Comparison of ENCODE assay signal across 7 mouse cellular contexts in genomic region chr6:8258316-8258715, GRCm38 (mm10). TPM values are rescaled to one million over a fixed set of nuclear protein-coding genes. Genes with fewer than 3 reads are reported as not detected.
A peak's percentile ranks its signal among the peaks of the same experiment; 100 is the strongest.
DNase-seq lines count a peak whose midpoint lies in the region; ATAC-seq and TF ChIP-seq lines count a peak whose summit lies in the region.

No protein-coding gene starts in this region.

- H3K4me1 ChIP-seq in megakaryocyte, embryonic 14.5 days, result peaks cover 8% of the 10 kb centered on the region; the same call in 1 of the 2 replicates
- no peaks in the 10 kb centered on the region for H3K4me1 ChIP-seq in embryonic fibroblast, embryonic 13.5 days (ENCODE audit: control insufficient read depth, insufficient read depth, low read length)
- H3K4me1 ChIP-seq in limb, embryonic 14.5 days (ENCODE audit: control insufficient read depth, insufficient read depth, low read length), result peaks cover 5% of the 10 kb centered on the region; the same call in 1 of the 2 replicates
- H3K4me1 ChIP-seq in stomach, postnatal 0 days (replicated peaks; ENCODE audit: control insufficient read depth, insufficient read depth), result no peaks in the 10 kb centered on the region

- no peak for TF ChIP-seq EP300 in stomach, postnatal 0 days (optimal IDR thresholded peaks at IDR 0.05)

- H3K27ac ChIP-seq in embryonic fibroblast, embryonic 13.5 days (ENCODE audit: insufficient read depth, low read length), result no peak overlapping the region
- H3K27ac ChIP-seq in limb, embryonic 14.5 days (replicated peaks; ENCODE audit: low read depth, low read length), result peak overlapping the region; percentile 65
- peak overlapping the region; percentile 67 for H3K27ac ChIP-seq in stomach, postnatal 0 days (replicated peaks)

- peak overlapping the region; percentile 100 for H3K4me3 ChIP-seq in megakaryocyte, embryonic 14.5 days (replicated peaks)
- peak overlapping the region; percentile 89 for H3K4me3 ChIP-seq in embryonic fibroblast, embryonic 13.5 days (ENCODE audit: insufficient read depth, low read length)
- H3K4me3 ChIP-seq in limb, embryonic 14.5 days (replicated peaks; ENCODE audit: low read length), result peak overlapping the region; percentile 69
- peak overlapping the region; percentile 94 for H3K4me3 ChIP-seq in stomach, postnatal 0 days (ENCODE audit: low read depth, low read length)

- peak overlapping the region; percentile 83 for H3K4me2 ChIP-seq in limb, embryonic 14.5 days (replicated peaks; ENCODE audit: low read depth, low read length, severe bottlenecking)
- H3K4me2 ChIP-seq in stomach, postnatal 0 days (replicated peaks; ENCODE audit: low read depth), result peak overlapping the region; percentile 65

- TF ChIP-seq POLR2A in embryonic fibroblast, embryonic 13.5 days (IDR thresholded peaks at IDR 0.05; ENCODE audit: low read depth, low read length), result no peak
- TF ChIP-seq POLR2A in limb, embryonic 14.5 days (IDR thresholded peaks at IDR 0.05; ENCODE audit: borderline replicate concordance, extremely low read depth, insufficient read depth, insufficient read length), result no peak

- H3K9me3 ChIP-seq in megakaryocyte, embryonic 14.5 days, result no peaks in the 10 kb centered on the region
- no peaks in the 10 kb centered on the region for H3K9me3 ChIP-seq in limb, embryonic 14.5 days (ENCODE audit: control insufficient read depth, low read length)
- no peaks in the 10 kb centered on the region for H3K9me3 ChIP-seq in stomach, postnatal 0 days (ENCODE audit: control insufficient read depth, low read length)

- WGBS in limb, embryonic 14.5 days, result 10% methylated on average over 6 of the region's 6 CpGs
- WGBS in stomach, postnatal 0 days, result 8% methylated on average over 6 of the region's 6 CpGs

- TF ChIP-seq CTCF in embryonic fibroblast, embryonic 13.5 days (IDR thresholded peaks at IDR 0.05; ENCODE audit: borderline replicate concordance, insufficient read depth, low read length), result no peak
- TF ChIP-seq CTCF in stomach, postnatal 0 days (IDR thresholded peaks at IDR 0.05; ENCODE audit: low read depth), result no peak

- peaks cover 24% of the 10 kb centered on the region for H3K36me3 ChIP-seq in megakaryocyte, embryonic 14.5 days (replicated peaks; ENCODE audit: low read length)
- H3K36me3 ChIP-seq in limb, embryonic 14.5 days (ENCODE audit: control insufficient read depth, insufficient read depth, low read length), result peaks cover 3% of the 10 kb centered on the region; the same call in 1 of the 2 replicates
- H3K36me3 ChIP-seq in stomach, postnatal 0 days (ENCODE audit: control insufficient read depth, insufficient read depth, low read length), result no peaks in the 10 kb centered on the region

- peak overlapping the region; percentile 69 for H3K9ac ChIP-seq in limb, embryonic 14.5 days (ENCODE audit: low read depth, low read length, severe bottlenecking)
- peak overlapping the region; percentile 75 for H3K9ac ChIP-seq in stomach, postnatal 0 days (ENCODE audit: low read length)

- no peak for ATAC-seq in megakaryocyte, adult 5-6 weeks (ENCODE audit: poor library complexity, severe bottlenecking)
- no peak for ATAC-seq in limb, embryonic 14.5 days (ENCODE audit: low FRiP score, low read depth)
- no peak for ATAC-seq in stomach, postnatal 0 days (ENCODE audit: low FRiP score, low TSS enrichment)

- no peak for DNase-seq in limb, embryonic 14.5 days (ENCODE audit: low spot score)
- no peak for DNase-seq in stomach, postnatal 0 days (ENCODE audit: low spot score)
- DNase-seq in right cerebral cortex, postnatal 4 days, result no peak
- no peak for DNase-seq in layer of hippocampus, adult 11-12 months (ENCODE audit: low spot score)

- no peaks in the 10 kb centered on the region for H3K27me3 ChIP-seq in megakaryocyte, embryonic 14.5 days (replicated peaks)
- H3K27me3 ChIP-seq in limb, embryonic 14.5 days (ENCODE audit: control insufficient read depth, insufficient read depth, low read length), result no peaks in the 10 kb centered on the region
- H3K27me3 ChIP-seq in stomach, postnatal 0 days (ENCODE audit: control insufficient read depth, insufficient read depth, low read length), result no peaks in the 10 kb centered on the region

RNA-seq across cellular contexts. Expression of gene Rpa3, which starts 0.7 kb away (rescaled TPM):
- 3.9 TPM in 1 of 2 replicates, not detected in the other for polyA plus RNA-seq in megakaryocyte, embryonic 14.5 days (2012; ENCODE audit: insufficient read depth, low replicate concordance)
- total RNA-seq in megakaryocyte, adult 5-6 weeks (2015), result 91.2 and 100 TPM in 2 replicates
- 64.0 and 76.1 TPM in 2 replicates for total RNA-seq in megakaryocyte, adult 5-6 weeks (2017)
- polyA plus RNA-seq in embryonic fibroblast, embryonic 13.5 days (2011; ENCODE audit: insufficient read length, low read depth, missing spikeins), result 63.9 and 77.1 TPM in 2 replicates
- polyA plus RNA-seq in limb, embryonic 14.5 days (2012; rRNA removed), result 47.1 and 79.3 TPM in 2 replicates
- 131 and 136 TPM in 2 replicates for polyA plus RNA-seq in limb, embryonic 14.5 days (2014; fragmentation: Nextera tagmentation; extraction: Ambion mirVana)
- 96.9 and 99.5 TPM in 2 replicates for polyA plus RNA-seq in stomach, postnatal 0 days (2015; fragmentation: Nextera tagmentation; extraction: Ambion mirVana)

RNA-seq across cellular contexts. Expression of gene Umad1, which starts 0.8 kb away (rescaled TPM):
- 9.2 and 14.2 TPM in 2 replicates for polyA plus RNA-seq in megakaryocyte, embryonic 14.5 days (2012; ENCODE audit: insufficient read depth, low replicate concordance)
- 27.2 and 28.5 TPM in 2 replicates for total RNA-seq in megakaryocyte, adult 5-6 weeks (2015)
- 13.6 and 14.1 TPM in 2 replicates for total RNA-seq in megakaryocyte, adult 5-6 weeks (2017)
- 8.8 and 10.0 TPM in 2 replicates for polyA plus RNA-seq in embryonic fibroblast, embryonic 13.5 days (2011; ENCODE audit: insufficient read length, low read depth, missing spikeins)
- 10.7 and 10.9 TPM in 2 replicates for polyA plus RNA-seq in limb, embryonic 14.5 days (2012; rRNA removed)
- 16.3 and 16.6 TPM in 2 replicates for polyA plus RNA-seq in limb, embryonic 14.5 days (2014; fragmentation: Nextera tagmentation; extraction: Ambion mirVana)
- 17.9 and 18.8 TPM in 2 replicates for polyA plus RNA-seq in stomach, postnatal 0 days (2015; fragmentation: Nextera tagmentation; extraction: Ambion mirVana)

RNA-seq across cellular contexts. Expression of gene Gm45062, which starts 0.9 kb away (rescaled TPM):
- not detected in 2 replicates for polyA plus RNA-seq in megakaryocyte, embryonic 14.5 days (2012; ENCODE audit: insufficient read depth, low replicate concordance)
- 3.2 and 5.0 TPM in 2 replicates for total RNA-seq in megakaryocyte, adult 5-6 weeks (2015)
- total RNA-seq in megakaryocyte, adult 5-6 weeks (2017), result 8.0 and 9.8 TPM in 2 replicates
- polyA plus RNA-seq in embryonic fibroblast, embryonic 13.5 days (2011; ENCODE audit: insufficient read length, low read depth, missing spikeins), result 5.1 and 5.4 TPM in 2 replicates
- polyA plus RNA-seq in limb, embryonic 14.5 days (2012; rRNA removed), result 14.7 and 15.5 TPM in 2 replicates
- polyA plus RNA-seq in limb, embryonic 14.5 days (2014; fragmentation: Nextera tagmentation; extraction: Ambion mirVana), result 8.0 and 8.7 TPM in 2 replicates
- 1.9 and 2.3 TPM in 2 replicates for polyA plus RNA-seq in stomach, postnatal 0 days (2015; fragmentation: Nextera tagmentation; extraction: Ambion mirVana)

RNA-seq across cellular contexts. Expression of gene Mios, which starts 49.3 kb away (rescaled TPM):
- polyA plus RNA-seq in megakaryocyte, embryonic 14.5 days (2012; ENCODE audit: insufficient read depth, low replicate concordance), result 1.00 TPM in 1 of 2 replicates, not detected in the other
- 11.2 and 13.2 TPM in 2 replicates for total RNA-seq in megakaryocyte, adult 5-6 weeks (2015)
- 12.6 and 14.6 TPM in 2 replicates for total RNA-seq in megakaryocyte, adult 5-6 weeks (2017)
- 20.2 and 23.8 TPM in 2 replicates for polyA plus RNA-seq in embryonic fibroblast, embryonic 13.5 days (2011; ENCODE audit: insufficient read length, low read depth, missing spikeins)
- 11.6 and 14.4 TPM in 2 replicates for polyA plus RNA-seq in limb, embryonic 14.5 days (2012; rRNA removed)
- polyA plus RNA-seq in limb, embryonic 14.5 days (2014; fragmentation: Nextera tagmentation; extraction: Ambion mirVana), result 26.0 and 26.1 TPM in 2 replicates
- polyA plus RNA-seq in stomach, postnatal 0 days (2015; fragmentation: Nextera tagmentation; extraction: Ambion mirVana), result 11.9 and 12.7 TPM in 2 replicates
